Mouse (Mus musculus): ENCODE measurements around the gene Gm11099. TPM values are rescaled to one million over a fixed set of nuclear protein-coding genes. Genes with fewer than 3 reads are reported as not detected.

Gm11099 gene
- polyA plus RNA-seq, 1 experiment from 2014 or later: not detected

DNA sequence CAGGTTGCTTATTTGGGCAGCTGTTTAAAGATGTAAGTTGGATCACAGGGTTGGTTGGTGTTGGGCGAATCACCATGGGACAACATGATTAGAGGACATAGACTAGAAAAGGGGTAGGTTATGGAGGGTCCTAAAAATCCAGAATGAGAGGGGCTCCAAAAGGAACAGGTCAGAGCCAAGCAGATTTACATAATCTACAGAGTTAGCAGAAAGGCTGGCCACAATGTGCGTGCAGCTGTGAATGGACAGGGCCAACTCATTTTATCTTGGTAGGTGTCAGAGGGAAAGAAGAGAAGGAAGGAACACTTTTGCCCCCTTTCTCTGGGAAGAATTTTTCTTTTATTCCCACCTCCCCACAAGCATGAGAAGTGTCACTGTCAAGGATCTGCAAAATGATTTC lies 97.1 kb downstream of the Gm11099 start:
- no peaks in the 10 kb centered on the region for H3K4me1 ChIP-seq (ENCODE audit: control insufficient read depth, insufficient read depth, low read length)
- no peak for ATAC-seq (ENCODE audit: low FRiP score, low TSS enrichment)
- DNase-seq: no peak
- H3K9me3 ChIP-seq (ENCODE audit: control insufficient read depth, low read length): no peaks in the 10 kb centered on the region
- no peaks in the 10 kb centered on the region for H3K27me3 ChIP-seq (ENCODE audit: control insufficient read depth, insufficient read depth, low read length)
- no peak overlapping the region for H3K4me2 ChIP-seq (ENCODE audit: low read length)
- 29% methylated on average over 2 of the region's 2 CpGs for WGBS
- H3K27ac ChIP-seq (replicated peaks; ENCODE audit: low read depth, low read length): no peak overlapping the region
- no peak overlapping the region for H3K4me3 ChIP-seq (replicated peaks; ENCODE audit: low read depth, low read length)
- H3K36me3 ChIP-seq (ENCODE audit: control insufficient read depth, insufficient read depth, low read length): no peaks in the 10 kb centered on the region
- no peak overlapping the region for H3K9ac ChIP-seq (replicated peaks; ENCODE audit: low read length)

DNA sequence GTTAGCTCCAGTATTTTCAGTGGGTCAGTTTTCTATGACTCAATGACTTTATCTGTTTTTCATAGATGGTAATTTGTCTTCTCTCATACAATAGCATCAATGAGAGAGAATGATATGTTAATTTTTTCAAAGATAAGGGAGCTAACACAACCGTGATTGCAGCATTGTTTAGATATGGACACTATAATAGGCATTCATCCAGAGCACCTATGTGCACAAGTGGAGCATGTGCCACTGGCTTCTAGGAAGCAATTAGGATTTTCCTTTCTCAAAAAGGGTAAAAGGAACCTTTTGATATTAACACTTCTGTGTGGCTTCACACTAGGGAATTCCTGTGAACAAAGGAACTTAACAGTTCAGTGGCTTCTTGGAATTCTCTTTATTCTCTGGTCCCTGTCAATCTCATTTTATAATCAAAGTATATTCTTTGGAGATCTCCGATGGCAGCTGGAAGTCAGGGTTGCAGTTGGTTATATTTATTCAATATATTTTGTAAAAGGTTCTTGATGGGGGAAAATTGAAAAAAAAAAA lies 97.6 kb downstream of the Gm11099 start:
- Histone ChIP-seq H3K9me3 (ENCODE audit: control insufficient read depth, low read length) (no peaks in the 10 kb centered on the region), H3K27me3 (ENCODE audit: control insufficient read depth, insufficient read depth, low read length) (no peaks in the 10 kb centered on the region), H3K36me3 (ENCODE audit: control insufficient read depth, insufficient read depth, low read length) (no peaks in the 10 kb centered on the region), H3K27ac (replicated peaks; ENCODE audit: low read depth, low read length) (no peak overlapping the region), H3K4me1 (ENCODE audit: control insufficient read depth, insufficient read depth, low read length) (no peaks in the 10 kb centered on the region), H3K9ac (replicated peaks; ENCODE audit: low read length) (no peak overlapping the region), H3K4me3 (replicated peaks; ENCODE audit: low read depth, low read length) (no peak overlapping the region), H3K4me2 (ENCODE audit: low read length) (no peak overlapping the region)
- DNase-seq: peak; percentile 47
- no peak for ATAC-seq (ENCODE audit: low FRiP score, low TSS enrichment)
- WGBS: 4% methylated on average over 2 of the region's 2 CpGs
